Mouse (Mus musculus) E14TG2a.4 (cell line): ENCODE data around the gene Ada.

Experiments used
- CTCF ChIP-seq: conservative IDR thresholded peaks from 2 replicates; pipeline ENCODE4 v1.5.1; 2014; ENCODE audit warnings: low read length
- NANOG ChIP-seq: IDR thresholded peaks from 2 replicates; pipeline ENCODE4 v1.6.1; 2014; ENCODE audit warnings: borderline replicate concordance, low read length, mixed read lengths
- POU5F1 ChIP-seq: IDR thresholded peaks from 2 replicates; pipeline ENCODE4 v1.6.1; 2014; ENCODE audit warnings: low read length, borderline replicate concordance

DNA sequence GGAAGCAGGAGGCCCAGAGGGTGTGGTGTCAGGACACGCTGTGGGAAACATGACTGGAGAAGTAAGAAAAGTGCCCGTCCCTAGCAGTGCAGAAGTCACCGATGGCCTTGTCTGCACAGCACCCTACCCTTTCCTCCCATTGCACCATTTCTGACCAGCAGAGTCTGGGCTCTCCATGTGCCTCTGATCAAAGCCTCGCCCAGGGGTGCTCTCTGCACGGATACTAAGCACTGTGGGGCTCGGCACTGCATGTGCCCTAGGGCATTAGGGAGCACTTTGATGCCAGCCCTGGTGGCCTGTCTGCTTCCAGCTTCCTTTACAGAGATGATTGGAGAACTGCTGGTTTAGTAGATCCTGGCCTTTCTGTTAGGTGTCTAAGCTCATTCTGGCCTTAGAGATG is 37.2 kb downstream of the Ada start:
- no peak for TF ChIP-seq CTCF
- TF ChIP-seq POU5F1, result no peak
- no peak for TF ChIP-seq NANOG
